Mouse (Mus musculus) small intestine, adult 2 months (tissue): Measurements from ENCODE around the gene Psmb1. TPM values are rescaled to one million over a fixed set of nuclear protein-coding genes. Genes with fewer than 3 reads are reported as not detected.

Experiments used
- H3K27ac ChIP-seq: fragments of 200-500 bp; 2 replicates; pipeline ENCODE4 v1.5.1; 2012; ENCODE audit warnings: low read depth, low read length, control low read depth, inconsistent platforms; ENCODE audit not compliant: insufficient read depth
- H3K27me3 ChIP-seq: fragments of 200-500 bp; 2 replicates; pipeline ENCODE4 v1.6.1; 2012; ENCODE audit warnings: mild to moderate bottlenecking, moderate library complexity, low read length, inconsistent platforms; ENCODE audit not compliant: control insufficient read depth, insufficient read depth
- H3K36me3 ChIP-seq: fragments of 200-500 bp; 2 replicates; pipeline ENCODE4 v1.6.1; 2012; ENCODE audit warnings: mild to moderate bottlenecking, low read length, control low read depth, inconsistent platforms; ENCODE audit not compliant: control insufficient read depth, insufficient read depth
- H3K4me1 ChIP-seq: fragments of 200-500 bp; 2 replicates; pipeline ENCODE4 v1.6.1; 2012; ENCODE audit warnings: low read length, inconsistent platforms, mixed read lengths; ENCODE audit not compliant: control insufficient read depth, insufficient read depth, insufficient read length
- H3K4me3 ChIP-seq: fragments of 200-500 bp; 2 replicates; pipeline ENCODE4 v1.5.1; 2012; ENCODE audit warnings: low read depth, mild to moderate bottlenecking, control low read depth, inconsistent platforms, low read length, moderate library complexity
- CTCF ChIP-seq: fragments of 200-500 bp; IDR thresholded peaks from 2 replicates; pipeline ENCODE4 v1.5.1; 2012; ENCODE audit warnings: low read depth, mild to moderate bottlenecking, control low read depth, inconsistent platforms, low read length, moderate library complexity, mixed read lengths; ENCODE audit not compliant: insufficient replicate concordance, insufficient read length; ENCODE audit errors: extremely low read depth
- POLR2A ChIP-seq: fragments of 200-500 bp; IDR thresholded peaks from 2 replicates; pipeline ENCODE4 v1.6.1; 2012; ENCODE audit warnings: low read depth, mild to moderate bottlenecking, control low read depth, inconsistent platforms, low read length, moderate library complexity
- WGBS: fragments of 180-500 bp; shearing (Covaris S2); methylation state at CpG from one replicate; pipeline ENCODE4 v1.1.7; 2018; 5-methylcytosine and 5-hydroxymethylcytosine counted together
- polyA plus RNA-seq: library from polyadenylated mRNA; depleted of rRNA; stranded (reverse); fragments of >200 nt; gene quantifications from 2 replicates; pipeline ENCODE4 v1.2.3, GENCODE M21; 2012

The Psmb1 gene
- polyA plus RNA-seq, 1 experiment, result 54.2 TPM

- TF ChIP-seq POLR2A (no peak), CTCF (no peak)
- H3K4me1 ChIP-seq, result no peaks in the 10 kb centered on the region
- no peaks in the 10 kb centered on the region for H3K27me3 ChIP-seq
- peaks cover 61% of the 10 kb centered on the region for H3K36me3 ChIP-seq
- H3K4me3 ChIP-seq, result no peak overlapping the region
- H3K27ac ChIP-seq, result no peak overlapping the region
- WGBS, result 69% methylated on average over 5 of the region's 5 CpGs
Observed at GRCm38 (mm10) chr17:15517776-15518175, 18.2 kb upstream of the Psmb1 start.

DNA sequence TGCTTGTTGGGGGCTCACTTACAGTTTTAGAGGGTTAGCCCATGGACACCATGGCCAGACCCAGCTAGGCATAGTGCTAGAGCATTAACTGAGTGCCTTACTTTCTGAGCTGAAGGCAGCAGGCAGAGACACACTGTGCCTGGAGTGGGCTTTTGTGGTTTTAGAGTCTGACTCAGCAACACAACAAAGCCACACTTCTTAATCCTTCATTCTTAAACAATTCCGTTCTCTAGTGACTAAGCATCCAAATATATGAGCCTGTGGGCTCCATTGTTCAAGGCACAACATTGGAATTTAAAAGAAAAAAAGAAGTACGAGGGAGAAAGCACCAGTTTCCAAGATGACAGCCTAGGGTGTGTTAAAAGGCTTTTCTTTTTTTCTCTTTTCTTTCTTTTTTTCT lies 11.1 kb upstream of the Psmb1 start:
- Histone ChIP-seq H3K27ac (no peak overlapping the region), H3K27me3 (no peaks in the 10 kb centered on the region), H3K4me1 (no peaks in the 10 kb centered on the region), H3K36me3 (peaks cover 58% of the 10 kb centered on the region), H3K4me3 (no peak overlapping the region)
- TF ChIP-seq CTCF (no peak), POLR2A (no peak)
- 93% methylated on average over 2 of the region's 2 CpGs for WGBS

DNA sequence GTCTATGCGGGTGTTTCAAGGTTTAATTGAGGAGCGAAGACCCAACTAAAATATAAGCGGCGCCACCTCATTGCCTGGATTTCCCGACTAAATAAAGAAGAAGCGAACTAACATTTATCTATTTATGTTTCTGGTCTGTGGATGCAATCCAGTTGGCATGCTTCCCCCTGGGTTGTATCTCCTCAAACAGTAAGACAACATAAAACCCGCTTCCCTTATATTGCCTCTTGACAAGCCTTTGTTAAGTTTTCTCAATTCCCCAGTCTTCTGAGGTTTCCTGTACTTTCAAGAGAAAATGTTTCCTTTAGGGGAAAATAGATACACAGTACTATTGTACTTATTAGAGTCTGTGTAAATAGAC lies 818 bp downstream of the Psmb1 start:
- peak overlapping the region; percentile 57; the same call in 1 of the 2 replicates for H3K27ac ChIP-seq
- H3K36me3 ChIP-seq, result peaks cover 11% of the 10 kb centered on the region
- no peaks in the 10 kb centered on the region; the same call in 1 of the 2 replicates for H3K4me1 ChIP-seq
- TF ChIP-seq CTCF, result no peak
- no peak for TF ChIP-seq POLR2A
- no peak overlapping the region for H3K4me3 ChIP-seq
- 48% methylated on average over 7 of the region's 7 CpGs for WGBS
- H3K27me3 ChIP-seq, result no peaks in the 10 kb centered on the region

DNA sequence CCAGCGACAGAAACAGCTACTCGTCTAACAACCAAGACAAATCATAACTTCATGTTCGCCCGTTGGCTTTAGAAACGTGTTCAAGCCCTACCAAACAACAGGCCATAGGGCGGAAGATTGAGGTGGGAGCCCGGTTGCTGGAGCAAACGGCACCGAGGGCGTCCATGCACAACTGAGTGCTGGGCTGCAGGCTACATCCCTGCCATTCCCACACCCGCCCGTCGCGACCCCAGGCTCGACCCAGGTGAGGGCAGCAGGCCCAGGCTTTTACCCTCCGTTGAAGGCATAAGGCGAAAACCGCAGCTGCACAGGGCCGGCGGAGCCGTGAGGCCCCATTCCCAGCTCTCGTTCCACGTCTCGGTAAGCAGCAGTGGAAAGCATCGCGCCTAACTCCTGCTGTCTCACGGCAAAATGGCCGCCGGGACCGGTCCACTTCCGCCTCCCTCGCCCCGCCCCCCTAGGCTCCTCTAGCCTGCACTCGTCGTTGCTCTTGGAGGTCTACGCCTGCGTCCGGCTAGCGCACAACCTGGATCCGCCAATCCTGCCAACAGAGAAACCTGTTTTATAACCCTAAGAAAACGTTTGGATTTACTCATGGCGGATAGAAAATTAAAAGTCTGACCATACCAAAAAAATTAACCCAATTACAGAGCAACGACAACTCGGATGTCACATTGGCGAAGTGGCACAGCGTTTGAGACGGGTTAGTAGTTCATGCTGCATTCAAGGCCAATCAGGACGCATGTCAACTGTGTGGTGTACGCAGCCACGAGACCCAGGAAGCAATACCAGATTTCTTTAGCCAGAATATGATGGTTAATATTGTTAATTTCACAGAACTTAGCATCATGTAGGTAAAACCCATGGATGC lies 1.4 kb downstream of the Psmb1 start:
- peak overlapping the region; percentile 70 for H3K27ac ChIP-seq
- under 1% methylated on average over 50 of the region's 50 CpGs for WGBS
- no peaks in the 10 kb centered on the region for H3K27me3 ChIP-seq
- TF ChIP-seq POLR2A (peak; percentile 81), CTCF (no peak)
- peaks cover 14% of the 10 kb centered on the region; the same call in 1 of the 2 replicates for H3K36me3 ChIP-seq
- H3K4me3 ChIP-seq, result peak overlapping the region; percentile 78
- H3K4me1 ChIP-seq, result no peaks in the 10 kb centered on the region; the same call in 1 of the 2 replicates

- Histone ChIP-seq H3K27me3 (no peaks in the 10 kb centered on the region), H3K4me1 (no peaks in the 10 kb centered on the region), H3K27ac (no peak overlapping the region), H3K36me3 (peaks cover 45% of the 10 kb centered on the region), H3K4me3 (no peak overlapping the region)
- WGBS, result 90% methylated on average over 7 of the region's 7 CpGs
- TF ChIP-seq CTCF, result no peak
- no peak for TF ChIP-seq POLR2A
Observed at GRCm38 (mm10) chr17:15490542-15490941, 9.0 kb downstream of the Psmb1 start.

GRCm38 (mm10) chr17:15472671-15473070 lies 26.9 kb downstream of the Psmb1 start:
- no peak overlapping the region for H3K4me3 ChIP-seq
- H3K27ac ChIP-seq, result no peak overlapping the region
- H3K4me1 ChIP-seq, result no peaks in the 10 kb centered on the region
- WGBS, result 87% methylated on average over 4 of the region's 4 CpGs
- H3K27me3 ChIP-seq, result no peaks in the 10 kb centered on the region
- H3K36me3 ChIP-seq, result peaks cover 49% of the 10 kb centered on the region
- TF ChIP-seq POLR2A (no peak), CTCF (peak; percentile 20; the same call in 1 of the 2 replicates)

GRCm38 (mm10) chr17:15467669-15468068 lies 31.9 kb downstream of the Psmb1 start:
- no peaks in the 10 kb centered on the region for H3K27me3 ChIP-seq
- no peak overlapping the region for H3K4me3 ChIP-seq
- no peaks in the 10 kb centered on the region for H3K4me1 ChIP-seq
- TF ChIP-seq CTCF (peak; percentile 95; the same call in 1 of the 2 replicates), POLR2A (no peak)
- no peak overlapping the region for H3K27ac ChIP-seq
- WGBS, result 18% methylated on average over 5 of the region's 5 CpGs
- peaks cover 12% of the 10 kb centered on the region for H3K36me3 ChIP-seq
